Mouse (Mus musculus): ENCODE results near the gene Traf3ip3. TPM values are rescaled to one million over a fixed set of nuclear protein-coding genes. Genes with fewer than 3 reads are reported as not detected.

Gene Traf3ip3
- polyA plus RNA-seq, 1 experiment from 2014 or later = 8.3 TPM

DNA sequence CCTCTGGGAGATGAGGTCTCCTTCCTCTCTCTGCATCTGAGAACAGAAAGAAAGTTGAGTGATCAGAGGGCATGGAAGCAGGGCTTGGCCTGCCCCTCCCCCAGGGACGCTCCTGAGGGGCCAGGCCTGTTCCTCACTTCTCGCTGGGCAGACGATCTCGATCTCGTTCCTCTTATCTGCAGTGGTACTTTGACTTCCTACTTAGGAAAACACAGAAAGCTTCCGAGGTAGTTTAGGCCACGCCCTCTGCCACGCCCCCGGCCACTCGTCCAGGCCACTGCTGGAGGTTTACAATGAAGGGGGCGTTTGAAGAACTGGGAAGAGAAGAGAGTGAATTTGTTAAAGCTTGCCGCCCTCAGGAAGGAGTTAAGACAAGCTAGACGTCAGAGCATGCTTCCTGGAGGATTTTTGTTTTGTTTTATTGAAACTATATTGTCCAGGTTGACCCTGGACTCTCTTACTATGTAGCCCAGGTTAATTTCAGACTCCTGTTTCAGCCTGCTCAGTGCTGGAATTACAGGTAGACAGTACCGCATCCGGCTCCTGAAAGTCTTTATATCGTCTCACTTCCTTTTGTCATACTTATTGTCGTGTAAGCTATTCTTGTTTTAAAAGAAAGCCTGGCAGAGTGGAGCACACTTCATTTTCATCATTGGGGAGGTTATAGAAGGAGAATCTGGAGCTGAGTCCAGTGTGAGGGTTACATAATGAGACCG is 41.0 kb downstream of the Traf3ip3 start:
- ATAC-seq (peak; percentile 43), DNase-seq (peak; percentile 80)
- TF ChIP-seq CTCF (IDR thresholded peaks at IDR 0.05; ENCODE audit: low read depth) = no peak
- no peak for TF ChIP-seq EP300 (IDR thresholded peaks at IDR 0.05; ENCODE audit: low read depth)
- 13% methylated on average over 18 of the region's 18 CpGs for WGBS (ENCODE audit: insufficient replicate concordance)
- peak overlapping the region; percentile 7; the same call in 1 of the 2 replicates for H3K4me3 ChIP-seq (ENCODE audit: low read depth, low read length)
- peak overlapping the region; percentile 59 for H3K4me2 ChIP-seq (ENCODE audit: low read depth, low read length)
- H3K36me3 ChIP-seq (replicated peaks; ENCODE audit: insufficient read depth, low read length) = 0 out of 2 replicates have a peak, but pooled peaks cover 2% of the 10 kb centered on the region
- H3K27me3 ChIP-seq (ENCODE audit: insufficient read depth, low read length) = no peaks in the 10 kb centered on the region
- H3K9ac ChIP-seq (replicated peaks) = no peak overlapping the region
- H3K9me3 ChIP-seq (ENCODE audit: low read length) = no peaks in the 10 kb centered on the region
- H3K27ac ChIP-seq (ENCODE audit: low read depth) = no peak overlapping the region
- peaks cover 31% of the 10 kb centered on the region for H3K4me1 ChIP-seq (ENCODE audit: insufficient read depth)

DNA sequence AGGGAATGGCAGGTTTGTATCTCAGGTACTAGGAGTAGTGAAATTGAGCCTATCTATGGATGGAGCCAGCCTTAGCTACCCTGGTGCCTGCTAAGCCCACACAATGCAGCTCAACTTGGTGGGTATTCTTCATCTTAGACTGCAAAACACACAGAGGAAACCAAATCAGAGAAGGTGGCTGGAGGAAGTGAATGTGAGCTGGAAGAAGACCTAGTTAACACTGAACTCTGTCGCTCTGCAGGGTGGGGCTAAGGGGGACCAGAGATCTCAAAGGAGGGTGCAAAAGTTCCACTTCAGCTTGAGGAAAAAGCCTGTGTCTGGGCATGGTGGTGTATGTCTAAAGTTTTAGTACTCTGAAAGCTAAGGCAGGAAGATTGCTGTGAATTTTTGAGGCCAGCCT is 41.9 kb downstream of the Traf3ip3 start:
- H3K36me3 ChIP-seq (replicated peaks; ENCODE audit: insufficient read depth, low read length) = 0 out of 2 replicates have a peak, but pooled peaks cover 2% of the 10 kb centered on the region
- no peaks in the 10 kb centered on the region for H3K27me3 ChIP-seq (ENCODE audit: insufficient read depth, low read length)
- no peaks in the 10 kb centered on the region for H3K9me3 ChIP-seq (ENCODE audit: low read length)
- peak overlapping the region; percentile 59 for H3K4me2 ChIP-seq (ENCODE audit: low read depth, low read length)
- TF ChIP-seq EP300 (IDR thresholded peaks at IDR 0.05; ENCODE audit: low read depth) (no peak), CTCF (IDR thresholded peaks at IDR 0.05; ENCODE audit: low read depth) (no peak)
- H3K4me1 ChIP-seq (ENCODE audit: insufficient read depth) = peaks cover 35% of the 10 kb centered on the region
- peak overlapping the region; percentile 12; the same call in 1 of the 2 replicates for H3K27ac ChIP-seq (ENCODE audit: low read depth)
- DNase-seq = no peak
- H3K4me3 ChIP-seq (ENCODE audit: low read depth, low read length) = no peak overlapping the region; the same call in 1 of the 2 replicates
- WGBS (ENCODE audit: insufficient replicate concordance) = 39% methylated on average over 1 of the region's 1 CpGs
- ATAC-seq = no peak
- H3K9ac ChIP-seq (replicated peaks) = no peak overlapping the region

DNA sequence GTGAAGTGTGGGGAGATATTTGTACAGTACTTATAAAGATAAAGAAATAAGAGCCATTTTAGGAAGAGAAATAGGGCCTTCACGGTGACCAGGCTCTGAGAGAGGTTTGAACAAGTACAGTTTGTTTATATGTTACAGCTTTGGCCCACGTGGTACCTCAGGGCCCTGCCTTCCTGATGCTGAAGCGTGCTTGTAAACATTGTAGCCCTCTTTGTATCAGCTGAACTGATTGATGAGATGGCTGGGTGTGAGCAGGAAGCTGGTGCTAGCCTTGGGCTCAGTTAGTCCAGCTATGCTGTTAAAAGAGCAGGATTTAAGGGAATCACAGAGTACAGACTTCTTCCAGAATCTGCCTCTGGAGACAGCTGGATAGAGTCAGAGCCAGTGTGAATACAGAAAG is 42.3 kb downstream of the Traf3ip3 start:
- Histone ChIP-seq H3K4me2 (ENCODE audit: low read depth, low read length) (no peak overlapping the region), H3K27ac (ENCODE audit: low read depth) (no peak overlapping the region; the same call in 1 of the 2 replicates)

DNA sequence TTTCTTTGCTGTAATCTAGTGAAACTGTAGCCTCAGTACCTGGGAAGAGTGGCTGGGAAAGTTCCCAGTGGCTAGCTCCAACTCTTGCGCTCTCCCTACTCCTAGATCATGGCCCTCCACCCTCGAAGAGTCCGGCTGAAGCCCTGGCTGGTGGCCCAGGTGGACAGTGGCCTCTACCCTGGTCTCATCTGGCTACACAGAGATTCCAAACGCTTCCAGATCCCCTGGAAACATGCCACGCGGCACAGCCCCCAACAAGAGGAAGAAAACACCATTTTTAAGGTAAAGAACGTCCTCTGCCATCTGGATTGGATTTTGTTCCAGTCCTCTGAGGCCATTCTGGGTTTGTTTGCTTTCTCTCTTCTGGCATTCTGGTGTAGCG is 44.4 kb downstream of the Traf3ip3 start:
- Histone ChIP-seq H3K4me1 (ENCODE audit: insufficient read depth) (peaks cover 41% of the 10 kb centered on the region), H3K27me3 (ENCODE audit: insufficient read depth, low read length) (peaks cover 15% of the 10 kb centered on the region; the same call in 1 of the 2 replicates), H3K4me2 (ENCODE audit: low read depth, low read length) (peak overlapping the region; percentile 50), H3K36me3 (replicated peaks; ENCODE audit: insufficient read depth, low read length) (0 out of 2 replicates have a peak, but pooled peaks cover 2% of the 10 kb centered on the region), H3K4me3 (ENCODE audit: low read depth, low read length) (peak overlapping the region; percentile 14), H3K9ac (replicated peaks) (peak overlapping the region; percentile 36), H3K27ac (ENCODE audit: low read depth) (peak overlapping the region; percentile 93), H3K9me3 (ENCODE audit: low read length) (no peaks in the 10 kb centered on the region)
- no peak for DNase-seq
- no peak for ATAC-seq
- TF ChIP-seq EP300 (IDR thresholded peaks at IDR 0.05; ENCODE audit: low read depth) (no peak), CTCF (IDR thresholded peaks at IDR 0.05; ENCODE audit: low read depth) (no peak)
- 64% methylated on average over 8 of the region's 8 CpGs for WGBS (ENCODE audit: insufficient replicate concordance)

More for the DNA sequence above, 42.3 kb downstream of the Traf3ip3 start:
- Histone ChIP-seq H3K36me3 (replicated peaks; ENCODE audit: insufficient read depth, low read length) (0 out of 2 replicates have a peak, but pooled peaks cover 2% of the 10 kb centered on the region), H3K27me3 (ENCODE audit: insufficient read depth, low read length) (no peaks in the 10 kb centered on the region), H3K4me3 (ENCODE audit: low read depth, low read length) (no peak overlapping the region), H3K9ac (replicated peaks) (no peak overlapping the region), H3K4me1 (ENCODE audit: insufficient read depth) (peaks cover 35% of the 10 kb centered on the region), H3K9me3 (ENCODE audit: low read length) (no peaks in the 10 kb centered on the region)
- ATAC-seq (no peak), DNase-seq (no peak)
- TF ChIP-seq CTCF (IDR thresholded peaks at IDR 0.05; ENCODE audit: low read depth) (no peak), EP300 (IDR thresholded peaks at IDR 0.05; ENCODE audit: low read depth) (no peak)
- 32% methylated on average over 3 of the region's 3 CpGs for WGBS (ENCODE audit: insufficient replicate concordance)

DNA sequence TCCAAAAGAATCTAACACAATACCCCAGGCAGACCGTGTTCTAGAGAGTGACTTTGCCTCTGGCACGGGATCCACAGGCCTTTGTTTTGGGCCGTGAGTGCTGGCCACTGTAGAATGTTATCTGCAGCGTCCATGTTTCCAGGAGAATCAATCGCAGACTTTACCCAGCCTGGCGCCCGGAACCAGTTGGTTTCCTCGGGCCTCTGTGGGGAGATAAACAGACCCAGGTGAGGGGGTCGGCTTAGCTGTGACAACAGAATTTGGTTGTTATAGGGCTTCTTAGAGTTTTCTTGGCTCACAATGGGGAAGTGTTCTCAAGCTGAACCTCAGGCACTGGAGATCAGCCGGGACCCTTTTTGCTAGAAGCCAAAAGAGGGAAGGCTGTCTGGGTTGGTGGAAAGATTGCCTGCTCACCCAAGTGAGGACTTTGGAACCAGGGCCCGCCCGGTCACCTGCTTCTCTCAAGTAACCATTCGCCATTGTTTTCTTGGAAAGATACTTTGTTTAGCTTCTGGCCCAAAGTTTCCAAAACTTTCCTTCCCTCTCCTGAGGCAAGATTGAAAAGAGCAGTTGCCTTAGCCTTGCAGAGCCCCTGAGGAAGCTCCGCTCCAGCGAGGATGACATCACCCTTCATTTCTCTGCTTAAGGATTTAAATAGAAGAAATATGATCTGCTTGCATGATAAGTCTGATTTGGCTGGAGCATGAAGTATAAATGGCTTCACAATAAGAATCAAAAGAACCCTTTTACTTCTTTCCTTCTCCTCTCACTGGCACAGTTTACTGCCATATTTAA is 45.0 kb downstream of the Traf3ip3 start:
- Histone ChIP-seq H3K36me3 (replicated peaks; ENCODE audit: insufficient read depth, low read length) (0 out of 2 replicates have a peak, but pooled peaks cover 2% of the 10 kb centered on the region), H3K9ac (replicated peaks) (peak overlapping the region; percentile 36), H3K4me1 (ENCODE audit: insufficient read depth) (peaks cover 41% of the 10 kb centered on the region), H3K27me3 (ENCODE audit: insufficient read depth, low read length) (peaks cover 15% of the 10 kb centered on the region; the same call in 1 of the 2 replicates), H3K4me2 (ENCODE audit: low read depth, low read length) (peak overlapping the region; percentile 50), H3K4me3 (ENCODE audit: low read depth, low read length) (peak overlapping the region; percentile 14), H3K27ac (ENCODE audit: low read depth) (peak overlapping the region; percentile 93), H3K9me3 (ENCODE audit: low read length) (no peaks in the 10 kb centered on the region)
- DNase-seq (peak; percentile 55), ATAC-seq (peak; percentile 52)
- WGBS (ENCODE audit: insufficient replicate concordance) = 31% methylated on average over 15 of the region's 15 CpGs
- TF ChIP-seq EP300 (IDR thresholded peaks at IDR 0.05; ENCODE audit: low read depth) (no peak), CTCF (IDR thresholded peaks at IDR 0.05; ENCODE audit: low read depth) (no peak)

DNA sequence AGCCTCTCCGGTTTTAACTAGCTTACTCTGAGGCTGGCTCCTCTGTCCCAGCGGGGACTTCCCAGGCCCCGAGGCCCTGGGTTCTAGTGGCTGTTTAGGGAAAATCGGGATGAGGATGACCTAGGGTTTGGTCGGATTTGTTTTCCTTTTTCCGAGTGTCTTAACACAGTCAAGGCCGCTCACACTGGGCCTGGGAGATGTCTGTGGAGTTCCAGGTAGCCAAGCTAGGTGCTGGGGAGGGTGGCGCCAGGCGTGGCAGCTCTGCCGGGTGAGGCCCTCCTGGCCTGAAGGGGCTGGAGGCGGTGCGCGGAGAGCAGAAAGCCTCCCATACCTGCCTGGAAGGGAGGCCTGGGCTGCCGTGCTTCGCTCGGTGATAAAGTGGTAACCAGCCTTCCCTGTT is 47.9 kb downstream of the Traf3ip3 start:
- H3K4me3 ChIP-seq (ENCODE audit: low read depth, low read length) = peak overlapping the region; percentile 56
- peaks cover 26% of the 10 kb centered on the region for H3K4me1 ChIP-seq (ENCODE audit: insufficient read depth)
- no peak for TF ChIP-seq EP300 (IDR thresholded peaks at IDR 0.05; ENCODE audit: low read depth)
- no peak for TF ChIP-seq CTCF (IDR thresholded peaks at IDR 0.05; ENCODE audit: low read depth)
- 45% methylated on average over 16 of the region's 16 CpGs for WGBS (ENCODE audit: insufficient replicate concordance)
- H3K27ac ChIP-seq (ENCODE audit: low read depth) = peak overlapping the region; percentile 46
- peak overlapping the region; percentile 39 for H3K9ac ChIP-seq (replicated peaks)
- ATAC-seq = no peak
- peak overlapping the region; percentile 68 for H3K4me2 ChIP-seq (ENCODE audit: low read depth, low read length)
- H3K27me3 ChIP-seq (ENCODE audit: insufficient read depth, low read length) = peaks cover 15% of the 10 kb centered on the region; the same call in 1 of the 2 replicates
- DNase-seq = no peak
- H3K9me3 ChIP-seq (ENCODE audit: low read length) = no peaks in the 10 kb centered on the region
- H3K36me3 ChIP-seq (replicated peaks; ENCODE audit: insufficient read depth, low read length) = no peaks in the 10 kb centered on the region

Measured in liver, postnatal 0 days (tissue).